Mouse (Mus musculus): Measurements from ENCODE around the gene Olfr735.

Gene Olfr735

DNA sequence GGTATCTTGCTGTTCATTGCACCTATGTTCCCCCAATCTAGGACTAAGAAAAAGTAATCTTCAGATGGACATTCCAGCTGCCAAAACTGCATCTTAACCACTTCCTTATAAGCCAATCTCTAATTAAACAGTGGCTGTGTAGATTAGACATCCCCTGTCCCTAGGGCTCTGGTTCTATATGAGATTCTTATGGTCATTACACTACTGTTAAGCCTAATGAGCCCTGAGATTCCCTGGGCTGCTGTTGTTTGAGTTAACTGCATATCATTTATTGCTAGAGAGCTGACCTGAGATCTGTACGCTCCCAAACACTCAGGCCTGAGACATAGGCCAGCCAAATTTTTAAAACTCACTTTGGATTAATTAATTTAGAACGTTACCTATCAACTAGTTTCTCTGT lies at the start of gene Olfr735:
Olfr735 (minus strand) TSS at position 77 of the 400 bp plus-strand sequence.
- DNase-seq (ENCODE audit: low read depth): no peak

DNA sequence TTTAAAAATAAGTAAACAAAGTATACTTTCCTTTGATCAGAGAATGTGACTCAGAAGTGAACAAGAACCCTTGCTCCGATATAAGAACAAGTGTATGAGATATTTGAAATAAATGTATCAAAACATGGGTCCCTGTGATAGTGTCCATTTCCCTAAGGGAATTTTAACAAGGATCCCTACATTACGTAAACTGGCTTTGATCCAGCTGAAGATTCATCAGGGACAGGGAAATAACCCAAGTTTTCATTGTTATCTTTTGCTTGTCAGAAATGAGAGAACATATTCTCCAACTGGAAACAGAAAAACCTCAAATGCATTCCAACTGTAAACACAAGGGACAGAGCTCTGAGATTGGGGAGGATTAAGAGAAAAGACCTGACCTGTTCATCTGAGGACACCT lies 32.2 kb upstream of the Olfr735 start, which contains the start of gene Olfr736:
Olfr736 (plus strand) TSS at position 301 of the 400 bp plus-strand sequence.
- DNase-seq (ENCODE audit: low read depth): no peak

DNA sequence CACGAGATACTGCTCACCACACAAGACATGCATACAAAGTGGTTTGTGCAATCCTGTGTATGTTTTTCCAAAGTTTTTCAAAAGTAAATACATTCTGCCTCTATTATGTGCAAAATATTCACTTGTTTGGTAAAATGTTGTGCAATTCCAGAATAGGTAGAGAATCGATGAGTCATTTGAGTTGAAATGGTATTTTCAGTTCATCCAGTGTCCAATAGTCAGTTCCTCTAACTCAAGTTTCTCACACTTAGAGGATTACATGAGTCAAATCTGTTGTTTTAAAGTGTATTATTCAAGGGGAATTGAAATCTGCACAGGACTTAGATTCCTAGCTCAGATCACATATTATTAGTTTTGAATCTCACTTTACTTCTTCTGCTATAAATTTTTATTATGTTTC lies 14.9 kb upstream of the Olfr735 start:
- no peak for DNase-seq (ENCODE audit: low read depth)

DNA sequence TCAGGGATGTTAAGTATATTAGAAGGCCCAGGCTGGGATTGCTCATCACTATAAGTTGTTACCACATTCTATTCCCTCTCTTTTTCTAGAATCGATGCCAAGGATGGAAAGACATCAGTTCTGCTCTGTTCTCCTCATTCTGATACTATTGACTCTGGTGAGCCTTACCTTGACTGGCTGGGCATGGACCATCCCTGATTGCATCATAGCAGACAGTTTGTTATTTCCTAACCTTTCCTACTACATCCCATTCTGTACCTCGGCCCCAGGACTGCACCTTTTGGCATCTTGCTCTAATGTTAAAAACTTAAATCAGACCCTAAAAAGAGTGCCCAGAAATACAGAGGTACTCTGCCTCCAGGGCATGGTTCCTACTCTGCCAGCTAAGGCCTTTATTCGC lies 11.8 kb upstream of the Olfr735 start:
- no peak for DNase-seq (ENCODE audit: low read depth)

DNA sequence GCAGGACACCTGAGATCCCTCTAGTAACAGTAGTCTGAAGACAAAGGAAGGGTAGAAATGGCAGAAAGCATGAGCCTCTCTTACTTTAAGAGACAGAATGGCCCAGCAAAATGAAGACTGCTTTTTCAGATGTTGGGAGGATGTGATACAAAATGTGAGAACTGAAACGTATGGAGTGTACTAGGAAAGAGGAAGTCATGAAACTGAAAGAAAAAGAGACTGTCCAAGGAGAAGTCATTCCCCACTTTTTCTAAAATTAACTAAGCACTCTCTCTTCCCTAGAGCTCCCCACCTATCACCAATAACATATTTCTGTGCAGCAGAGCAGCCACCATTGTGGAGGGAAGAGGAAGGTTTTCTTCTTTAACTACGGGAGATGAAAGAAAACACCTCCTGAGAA lies 8.9 kb upstream of the Olfr735 start, which contains the start of gene Tlr11:
Tlr11 (plus strand) TSS at position 322 of the 400 bp plus-strand sequence.
- no peak for DNase-seq (ENCODE audit: low read depth)

DNA sequence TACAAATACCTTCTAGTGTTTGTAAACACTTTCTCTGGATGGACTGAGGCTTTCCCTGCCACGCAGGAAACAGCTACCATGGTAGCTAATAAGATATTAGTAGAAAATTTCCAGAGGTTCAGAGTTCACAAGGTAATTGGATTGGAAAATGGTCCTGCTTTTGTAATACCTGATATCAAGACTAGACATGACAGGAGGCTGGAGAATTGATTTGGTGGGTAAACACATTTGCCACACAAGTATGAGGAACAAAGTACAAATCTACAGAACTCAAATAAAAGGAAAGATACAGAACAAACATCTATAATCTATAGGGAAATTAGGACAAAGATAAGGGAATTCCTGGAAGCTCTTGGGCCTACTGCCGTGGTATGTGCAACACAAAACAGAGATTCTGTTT lies 8.1 kb upstream of the Olfr735 start:
- no peak for DNase-seq (ENCODE audit: low read depth)

DNA sequence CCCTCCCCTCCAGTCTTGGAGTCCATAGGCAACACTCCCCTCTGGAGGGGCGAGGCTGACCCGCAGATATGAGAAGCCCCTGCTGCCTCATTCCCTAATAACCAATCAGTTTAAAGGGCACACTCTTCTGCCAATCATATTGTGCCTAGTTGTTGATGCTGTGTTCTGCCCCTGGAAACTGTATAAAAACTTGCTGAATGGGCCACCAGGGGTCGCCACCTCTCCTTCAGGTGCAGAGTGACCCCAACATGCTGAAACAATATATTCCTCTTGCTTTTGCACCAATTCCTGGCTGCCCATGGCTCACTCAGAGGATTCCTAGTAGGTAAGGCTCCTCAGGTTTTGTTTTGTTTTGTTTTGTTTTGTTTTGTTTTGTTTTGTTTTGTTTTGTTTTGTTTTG lies 3.8 kb upstream of the Olfr735 start:
- no peak for DNase-seq (ENCODE audit: low read depth)

DNA sequence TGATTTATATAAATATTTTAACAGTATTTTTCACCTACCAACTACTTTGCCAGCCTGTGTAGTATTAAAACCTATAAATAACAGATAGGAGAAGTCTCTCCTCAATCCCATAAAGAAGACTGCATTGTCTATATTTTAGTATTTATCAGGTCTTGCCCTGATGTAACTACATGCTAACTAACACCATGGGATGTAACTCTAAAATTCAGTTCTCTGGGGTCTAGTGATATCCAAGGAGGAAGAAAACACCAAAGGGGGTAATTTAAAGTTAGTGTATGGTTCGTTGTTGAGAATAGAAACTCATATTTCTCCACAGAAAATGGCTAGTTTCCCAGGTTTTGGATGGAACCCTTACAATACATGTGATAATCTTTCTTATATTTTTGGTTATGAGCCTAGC lies 22.0 kb downstream of the Olfr735 start, which contains the start of gene Olfr734:
Olfr734 (minus strand) TSS at position 101 of the 400 bp plus-strand sequence.
- no peak for DNase-seq (ENCODE audit: low read depth)

DNA sequence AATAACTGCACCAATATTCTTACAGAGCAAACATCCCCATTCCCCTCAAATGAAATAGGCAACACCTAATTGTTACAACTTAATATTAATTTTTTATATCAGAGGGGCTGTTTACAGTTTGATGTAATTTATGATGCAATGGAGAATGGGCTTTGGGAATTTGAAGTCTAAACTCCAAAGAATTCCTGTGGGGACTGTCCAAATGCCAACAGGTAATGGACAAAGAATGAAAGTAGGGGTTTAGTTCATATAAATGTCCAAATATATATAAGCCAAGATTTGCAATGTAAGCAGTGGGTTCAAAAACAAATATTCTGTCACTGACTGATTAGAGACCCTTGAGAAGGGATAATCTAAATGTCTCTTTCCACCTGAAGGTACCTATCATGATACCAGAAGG lies 47.2 kb downstream of the Olfr735 start, which contains the start of gene Olfr733:
Olfr733 (minus strand) TSS at position 101 of the 400 bp plus-strand sequence.
- DNase-seq (ENCODE audit: low read depth): no peak

All from fibroblast of lung, adult 2 months (primary cell).